Mouse (Mus musculus): ENCODE data around the gene Rab26.
A peak's percentile ranks its signal among the peaks of the same experiment; 100 is the strongest.

Rab26 gene

GRCm38 (mm10) chr17:24546234-24546633, 12.2 kb upstream of the Rab26 start:
- no peak for DNase-seq (ENCODE audit: low read depth)

GRCm38 (mm10) chr17:24545247-24545646, 11.2 kb upstream of the Rab26 start:
- DNase-seq (ENCODE audit: low read depth): no peak

GRCm38 (mm10) chr17:24544613-24545012, 10.6 kb upstream of the Rab26 start:
- DNase-seq (ENCODE audit: low read depth): no peak

- DNase-seq (ENCODE audit: low read depth): peak; percentile 86
These were observed 6.4 kb upstream of the Rab26 start for GRCm38 (mm10) chr17:24540375-24540774.

- DNase-seq (ENCODE audit: low read depth): peak; percentile 60
These were observed 4.9 kb upstream of the Rab26 start for GRCm38 (mm10) chr17:24538950-24539349.

GRCm38 (mm10) chr17:24537536-24537935, 3.5 kb upstream of the Rab26 start:
- DNase-seq (ENCODE audit: low read depth): no peak

- DNase-seq (ENCODE audit: low read depth): no peak
These were observed 1.3 kb upstream of the Rab26 start for GRCm38 (mm10) chr17:24535300-24535699.

- peak; percentile 76 for DNase-seq (ENCODE audit: low read depth)
These were observed 664 bp downstream of the Rab26 start for GRCm38 (mm10) chr17:24533099-24533992.

GRCm38 (mm10) chr17:24532045-24532444, 2.0 kb downstream of the Rab26 start:
- DNase-seq (ENCODE audit: low read depth): no peak

GRCm38 (mm10) chr17:24531064-24531463, 2.9 kb downstream of the Rab26 start:
- DNase-seq (ENCODE audit: low read depth): no peak

GRCm38 (mm10) chr17:24530361-24531050, 3.5 kb downstream of the Rab26 start:
- DNase-seq (ENCODE audit: low read depth): no peak

- no peak for DNase-seq (ENCODE audit: low read depth)
These were observed 4.1 kb downstream of the Rab26 start for GRCm38 (mm10) chr17:24529883-24530282.

GRCm38 (mm10) chr17:24529007-24529451, 5.0 kb downstream of the Rab26 start:
- DNase-seq (ENCODE audit: low read depth): peak; percentile 75

- peak; percentile 57 for DNase-seq (ENCODE audit: low read depth)
These were observed 5.5 kb downstream of the Rab26 start for GRCm38 (mm10) chr17:24528560-24528918.

- peak; percentile 98 for DNase-seq (ENCODE audit: low read depth)
These were observed 6.1 kb downstream of the Rab26 start, which contains the start of gene Traf7 for GRCm38 (mm10) chr17:24527723-24528559. Gene Traf7, minus strand, starts transcription at chr17:24527938.

- no peak for DNase-seq (ENCODE audit: low read depth)
These were observed 6.7 kb downstream of the Rab26 start for GRCm38 (mm10) chr17:24527315-24527714.

- DNase-seq (ENCODE audit: low read depth): no peak
These were observed 9.3 kb downstream of the Rab26 start for GRCm38 (mm10) chr17:24524734-24525133.

GRCm38 (mm10) chr17:24520450-24520849, 13.6 kb downstream of the Rab26 start:
- no peak for DNase-seq (ENCODE audit: low read depth)

GRCm38 (mm10) chr17:24514270-24515257, 19.4 kb downstream of the Rab26 start:
- DNase-seq (ENCODE audit: low read depth): no peak

GRCm38 (mm10) chr17:24513609-24514008, 20.4 kb downstream of the Rab26 start:
- DNase-seq (ENCODE audit: low read depth): no peak
